Comparison of ENCODE assay signal across 21 mouse cellular contexts in the genomic region with DNA sequence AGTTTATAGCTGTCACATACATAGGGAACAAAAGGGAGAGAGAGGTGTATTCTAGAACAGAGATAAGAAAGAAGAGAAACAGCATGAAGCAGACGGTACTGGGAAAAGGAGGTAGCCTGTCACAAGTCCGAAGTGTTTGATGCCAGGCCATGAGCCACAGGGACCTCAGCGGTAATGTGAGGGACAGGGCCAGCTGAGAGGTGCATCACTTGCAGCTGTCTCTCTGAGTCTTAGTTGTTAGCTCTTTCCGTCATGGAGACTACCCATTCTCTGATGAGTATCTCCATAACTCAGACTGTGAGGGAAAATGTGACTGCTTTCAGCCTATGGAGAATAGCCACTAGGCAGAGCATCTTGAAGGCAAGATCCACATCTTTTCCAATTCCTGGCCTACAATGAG.
DNase-seq lines count a peak whose midpoint lies in the region; ATAC-seq and TF ChIP-seq lines count a peak whose summit lies in the region.
"Had no signal": no experiment of that assay in that cellular context is flagged by ENCODE, and none has a peak within 500 bp of the region (broad histone marks: within the 10 kb centered on the region; RNA-seq: fewer than 3 reads in every experiment).

No protein-coding gene starts in this region.

- no peak overlapping the region for H3ac ChIP-seq in myocyte (ENCODE audit: control insufficient read depth, insufficient read length)

- H3K4me2 ChIP-seq in embryonic facial prominence, embryonic 14.5 days (ENCODE audit: low read depth, low read length) = no peak overlapping the region
- no peak overlapping the region for H3K4me2 ChIP-seq in myocyte (ENCODE audit: low read depth)
- H3K4me2 ChIP-seq: embryonic facial prominence, embryonic 13.5 days; forebrain, embryonic 12.5 days had no signal

- intact Hi-C loops in heart, postnatal 25 days (cut with DNase I) = loop anchor here (5.0 kb wide), 1 partner anchor 82 kb away; no protein-coding TSS in a partner anchor

- no peaks in the 10 kb centered on the region for H3K79me2 ChIP-seq in myocyte (ENCODE audit: control insufficient read depth, insufficient read depth)

- no peak overlapping the region for H3K9ac ChIP-seq in embryonic facial prominence, embryonic 14.5 days (ENCODE audit: low read depth, low read length)
- H3K9ac ChIP-seq: embryonic facial prominence, embryonic 13.5 days; forebrain, embryonic 12.5 days had no signal

- WGBS in embryonic facial prominence, embryonic 14.5 days = 92% methylated on average over 4 of the region's 4 CpGs
- WGBS in embryonic facial prominence, embryonic 10.5 days = 94% methylated on average over 4 of the region's 4 CpGs

- no peak for DNase-seq in embryonic facial prominence, embryonic 14.5 days (ENCODE audit: low spot score)
- DNase-seq in embryonic facial prominence, embryonic 10.5 days (ENCODE audit: low spot score) = no peak
- DNase-seq in heart, adult 11 months = peak; percentile 25
- no peak for DNase-seq in heart, postnatal 25 days (ENCODE audit: low spot score)
- DNase-seq: adrenal gland, adult 8-10 months; adrenal gland, postnatal 14 days; adrenal gland, postnatal 36 days; B cell, adult 2 months; cerebellum, adult 11-12 months; cerebellum, adult 2 months; cerebellum, adult 9-10 months; cerebellum, postnatal 10 days; cerebellum, postnatal 25 days had no signal

- H3K9me3 ChIP-seq in embryonic facial prominence, embryonic 14.5 days (ENCODE audit: control insufficient read depth, low read length) = no peaks in the 10 kb centered on the region
- H3K9me3 ChIP-seq in embryonic facial prominence, embryonic 10.5 days = no peaks in the 10 kb centered on the region
- H3K9me3 ChIP-seq: embryonic facial prominence, embryonic 13.5 days; forebrain, embryonic 10.5 days; forebrain, embryonic 12.5 days had no signal

- no peaks in the 10 kb centered on the region for H3K36me3 ChIP-seq in embryonic facial prominence, embryonic 14.5 days (ENCODE audit: control insufficient read depth, insufficient read depth, low read length)
- no peaks in the 10 kb centered on the region for H3K36me3 ChIP-seq in embryonic facial prominence, embryonic 10.5 days (replicated peaks)
- no peaks in the 10 kb centered on the region for H3K36me3 ChIP-seq in myocyte (ENCODE audit: control insufficient read depth, insufficient read depth)
- H3K36me3 ChIP-seq: embryonic facial prominence, embryonic 13.5 days; forebrain, embryonic 10.5 days; forebrain, embryonic 12.5 days had no signal

- H3K4me1 ChIP-seq in embryonic facial prominence, embryonic 14.5 days (ENCODE audit: control insufficient read depth, insufficient read depth, low read length) = peaks cover 7% of the 10 kb centered on the region; the same call in 1 of the 2 replicates
- peaks cover 5% of the 10 kb centered on the region; the same call in 1 of the 2 replicates for H3K4me1 ChIP-seq in embryonic facial prominence, embryonic 10.5 days
- H3K4me1 ChIP-seq: forebrain, embryonic 10.5 days; forebrain, embryonic 12.5 days had no signal

- 0 out of 2 replicates have a peak overlapping the region, but pooled peaks have one; percentile 22 for H3K27ac ChIP-seq in embryonic facial prominence, embryonic 14.5 days (replicated peaks; ENCODE audit: low read depth, low read length)
- H3K27ac ChIP-seq in embryonic facial prominence, embryonic 10.5 days (replicated peaks) = no peak overlapping the region
- H3K27ac ChIP-seq: embryonic facial prominence, embryonic 13.5 days; forebrain, embryonic 10.5 days; forebrain, embryonic 12.5 days had no signal

- H3K4me3 ChIP-seq in embryonic facial prominence, embryonic 14.5 days (ENCODE audit: low read depth, low read length) = no peak overlapping the region
- H3K4me3 ChIP-seq in embryonic facial prominence, embryonic 10.5 days = no peak overlapping the region
- H3K4me3 ChIP-seq in myocyte = no peak overlapping the region
- H3K4me3 ChIP-seq: embryonic facial prominence, embryonic 13.5 days; erythroblast, embryonic 14.5 days; forebrain, embryonic 10.5 days; forebrain, embryonic 12.5 days had no signal

- no peak for TF ChIP-seq POLR2A in myocyte (IDR thresholded peaks at IDR 0.05; ENCODE audit: insufficient read length, low read depth)

- no peaks in the 10 kb centered on the region for H3K27me3 ChIP-seq in embryonic facial prominence, embryonic 14.5 days (replicated peaks; ENCODE audit: control insufficient read depth, insufficient read depth, low read length)
- no peaks in the 10 kb centered on the region for H3K27me3 ChIP-seq in embryonic facial prominence, embryonic 10.5 days (replicated peaks; ENCODE audit: low read depth, poor library complexity, severe bottlenecking)
- no peaks in the 10 kb centered on the region for H3K27me3 ChIP-seq in myocyte (ENCODE audit: control insufficient read depth, insufficient read depth, insufficient read length)
- H3K27me3 ChIP-seq: embryonic facial prominence, embryonic 13.5 days; forebrain, embryonic 12.5 days had no signal

- no peak for ATAC-seq in embryonic facial prominence, embryonic 14.5 days (ENCODE audit: low read depth)
- ATAC-seq in activated CD4-positive, CD25-positive, alpha-beta regulatory T cell, adult 4 months = no peak
- ATAC-seq: forebrain, embryonic 14.5 days; forebrain, embryonic 16.5 days had no signal

TF ChIP-seq in myocyte, 11 proteins besides CTCF, POLR2A, EP300 and RAD21:
- no peak for TF ChIP-seq REST (IDR thresholded peaks at IDR 0.05; ENCODE audit: insufficient read depth, insufficient read length)
- peak; percentile 68 to 93 (median 92) for TF ChIP-seq MYOG (IDR thresholded peaks at IDR 0.05; ENCODE audit: control insufficient read depth in 1 of 3, insufficient read depth in 1 of 3, insufficient read length in 2 of 3, low read depth in 2 of 3)
- peak; percentile 86 for TF ChIP-seq TCF3 (IDR thresholded peaks at IDR 0.05; ENCODE audit: insufficient read length, low read depth)
- peak; percentile 99 to 100 (median 100) for TF ChIP-seq MYOD1 (IDR thresholded peaks at IDR 0.05; ENCODE audit: control insufficient read depth in 1 of 3, insufficient read length in 2 of 3, low read depth in 2 of 3)
- TF ChIP-seq POLR2AphosphoS2 (IDR thresholded peaks at IDR 0.05; ENCODE audit: insufficient read length, low read depth) = no peak
- TF ChIP-seq TCF12 (IDR thresholded peaks at IDR 0.05; ENCODE audit: insufficient read depth, poor library complexity, severe bottlenecking) = peak; percentile 88
TF ChIP-seq in myocyte: peak in this region for 4.
